Mouse (Mus musculus) neural tube, embryonic 11.5 days (tissue): Measurements from ENCODE around the gene Crb2. TPM values are rescaled to one million over a fixed set of nuclear protein-coding genes. Genes with fewer than 3 reads are reported as not detected.
A peak's percentile ranks its signal among the peaks of the same experiment; 100 is the strongest.

Source experiments
- ATAC-seq: fragments of 200-750 bp; cut with Nextera tagmentation; 2 replicates; pipeline ENCODE4 v1.8.0; 2017; ENCODE audit warnings: moderate number of reproducible peaks, mild to moderate bottlenecking, moderate TSS enrichment, moderate library complexity; ENCODE audit not compliant: insufficient read depth, low FRiP score, low TSS enrichment
- DNase-seq: peaks from one replicate; pipeline ENCODE4 v3.0.0-alpha.2; 2015; ENCODE audit warnings: low spot score
- H3K27ac ChIP-seq: fragments of 300-500 bp; sonication (generic); 2 replicates; pipeline ENCODE4 v1.5.1; 2014; ENCODE audit warnings: low read depth, mild to moderate bottlenecking, low read length
- H3K27me3 ChIP-seq: fragments of 300-500 bp; sonication (generic); 2 replicates; pipeline ENCODE4 v1.6.1; 2014; ENCODE audit warnings: mild to moderate bottlenecking, low read length, mixed read lengths; ENCODE audit not compliant: control insufficient read depth, insufficient read depth
- H3K36me3 ChIP-seq: fragments of 300-500 bp; sonication (generic); 2 replicates; pipeline ENCODE4 v1.6.1; 2014; ENCODE audit warnings: mild to moderate bottlenecking, low read length, moderate library complexity, mixed read lengths; ENCODE audit not compliant: control insufficient read depth, insufficient read depth
- H3K4me1 ChIP-seq: fragments of 300-500 bp; sonication (generic); 2 replicates; pipeline ENCODE4 v1.6.1; 2014; ENCODE audit warnings: low read length, mixed read lengths; ENCODE audit not compliant: control insufficient read depth, insufficient read depth
- H3K4me2 ChIP-seq: fragments of 300-500 bp; sonication (generic); 2 replicates; pipeline ENCODE4 v1.6.1; 2014; ENCODE audit warnings: low read depth, mild to moderate bottlenecking, moderate library complexity
- H3K4me3 ChIP-seq: fragments of 300-500 bp; sonication (generic); 2 replicates; pipeline ENCODE4 v1.5.1; 2014; ENCODE audit warnings: low read depth, low read length
- H3K9ac ChIP-seq: fragments of 300-500 bp; sonication (generic); 2 replicates; pipeline ENCODE4 v1.6.1; 2014; ENCODE audit warnings: mild to moderate bottlenecking, low read length
- H3K9me3 ChIP-seq: fragments of 300-500 bp; sonication (generic); 2 replicates; pipeline ENCODE4 v1.6.1; 2016; ENCODE audit warnings: low read length; ENCODE audit not compliant: control insufficient read depth
- WGBS: fragments of 180-500 bp; shearing (Covaris S2); extraction: QIAGEN DNeasy Blood & Tissue Kit; methylation state at CpG from one replicate; pipeline ENCODE4 v1.1.7; 2014; 5-methylcytosine and 5-hydroxymethylcytosine counted together
- polyA plus RNA-seq: library from polyadenylated mRNA; unstranded; fragments of >200 nt; fragmentation: Nextera tagmentation; extraction: Ambion mirVana; gene quantifications from 2 replicates; pipeline ENCODE4 v1.2.1, GENCODE M21; 2014

The Crb2 gene
- polyA plus RNA-seq, 1 experiment from 2014 or later = 8.4 TPM

GRCm38 (mm10) chr2:37774571-37774970, 1.5 kb upstream of the Crb2 start:
- Histone ChIP-seq H3K9me3 (no peaks in the 10 kb centered on the region), H3K4me2 (no peak overlapping the region), H3K36me3 (no peaks in the 10 kb centered on the region), H3K4me1 (peaks cover 37% of the 10 kb centered on the region), H3K9ac (no peak overlapping the region), H3K4me3 (no peak overlapping the region), H3K27me3 (no peaks in the 10 kb centered on the region), H3K27ac (no peak overlapping the region)
- ATAC-seq (no peak), DNase-seq (peak; percentile 85)
- WGBS = 12% methylated on average over 5 of the region's 5 CpGs

DNA sequence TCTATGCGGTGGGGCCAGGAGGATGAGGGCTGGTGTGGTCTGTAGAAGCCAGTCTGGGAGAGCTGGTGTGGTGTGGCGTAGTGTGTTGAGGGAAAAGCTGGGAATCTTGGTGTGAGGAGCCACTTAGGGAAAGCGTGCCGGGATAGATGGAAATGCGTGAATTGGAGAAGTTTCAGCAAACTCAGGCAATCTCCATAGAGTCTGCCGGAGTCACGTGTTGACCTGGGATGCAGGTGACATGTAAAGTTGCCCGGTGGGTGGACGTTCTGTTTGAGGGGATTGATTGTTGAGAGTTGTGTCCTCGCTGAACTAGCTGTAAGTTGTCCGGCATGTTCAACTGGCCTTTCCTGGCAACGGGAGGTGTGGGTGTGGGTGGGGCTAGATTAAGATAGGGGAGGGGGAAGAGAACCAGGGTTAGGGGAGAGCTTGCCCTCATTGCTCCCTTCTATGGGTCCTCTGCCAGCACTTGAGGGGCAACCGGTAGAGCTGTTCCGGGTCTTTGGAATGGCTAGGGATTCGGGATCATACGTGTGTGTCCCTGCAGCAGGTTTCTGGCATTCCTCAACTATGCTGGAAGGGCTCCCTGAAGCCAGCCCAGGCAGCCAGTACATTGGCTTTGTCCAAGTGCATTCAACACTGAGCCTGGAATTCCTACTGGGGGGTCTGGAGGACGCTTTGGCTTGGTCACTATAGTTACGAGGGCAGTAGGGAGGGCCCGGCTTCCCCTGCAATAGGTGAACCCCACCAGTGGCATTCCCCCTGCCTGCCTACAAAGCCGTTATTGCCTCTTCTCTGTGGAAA, 762 bp downstream of the Crb2 start:
- ATAC-seq (no peak), DNase-seq (no peak)
- Histone ChIP-seq H3K36me3 (no peaks in the 10 kb centered on the region), H3K27ac (peak overlapping the region; percentile 49; the same call in 1 of the 2 replicates), H3K4me3 (peak overlapping the region; percentile 53), H3K4me1 (peaks cover 54% of the 10 kb centered on the region), H3K27me3 (no peaks in the 10 kb centered on the region), H3K9me3 (no peaks in the 10 kb centered on the region), H3K4me2 (peak overlapping the region; percentile 68), H3K9ac (peak overlapping the region; percentile 71)
- WGBS = 4% methylated on average over 20 of the region's 20 CpGs

GRCm38 (mm10) chr2:37777958-37778720, 2.1 kb downstream of the Crb2 start:
- H3K9me3 ChIP-seq = no peaks in the 10 kb centered on the region
- H3K36me3 ChIP-seq = peaks cover 1% of the 10 kb centered on the region; the same call in 1 of the 2 replicates
- peak overlapping the region; percentile 53 for H3K4me3 ChIP-seq
- H3K27me3 ChIP-seq = no peaks in the 10 kb centered on the region
- peak overlapping the region; percentile 65 for H3K27ac ChIP-seq
- H3K4me2 ChIP-seq = peak overlapping the region; percentile 68
- ATAC-seq (peak; percentile 83), DNase-seq (peak; percentile 82)
- WGBS = 19% methylated on average over 10 of the region's 10 CpGs
- H3K9ac ChIP-seq = peak overlapping the region; percentile 35
- H3K4me1 ChIP-seq = peaks cover 55% of the 10 kb centered on the region

- Histone ChIP-seq H3K4me1 (peaks cover 55% of the 10 kb centered on the region), H3K27ac (peak overlapping the region; percentile 23; the same call in 1 of the 2 replicates), H3K27me3 (no peaks in the 10 kb centered on the region), H3K4me2 (peak overlapping the region; percentile 41), H3K4me3 (peak overlapping the region; percentile 11), H3K9ac (peak overlapping the region; percentile 29; the same call in 1 of the 2 replicates), H3K36me3 (peaks cover 2% of the 10 kb centered on the region; the same call in 1 of the 2 replicates), H3K9me3 (no peaks in the 10 kb centered on the region)
- ATAC-seq = no peak
- peak; percentile 79 for DNase-seq
- 2% methylated on average over 14 of the region's 14 CpGs for WGBS
Observed at GRCm38 (mm10) chr2:37780270-37780929, 4.4 kb downstream of the Crb2 start.

- peaks cover 2% of the 10 kb centered on the region; the same call in 1 of the 2 replicates for H3K36me3 ChIP-seq
- DNase-seq (no peak), ATAC-seq (no peak)
- no peak overlapping the region for H3K4me3 ChIP-seq
- H3K27ac ChIP-seq = no peak overlapping the region
- H3K4me2 ChIP-seq = no peak overlapping the region
- H3K9me3 ChIP-seq = no peaks in the 10 kb centered on the region
- H3K27me3 ChIP-seq = no peaks in the 10 kb centered on the region
- 17% methylated on average over 3 of the region's 3 CpGs for WGBS
- H3K4me1 ChIP-seq = peaks cover 52% of the 10 kb centered on the region
- no peak overlapping the region for H3K9ac ChIP-seq
Observed at GRCm38 (mm10) chr2:37781421-37781820, 5.4 kb downstream of the Crb2 start.

GRCm38 (mm10) chr2:37782002-37782401, 6.0 kb downstream of the Crb2 start:
- Histone ChIP-seq H3K4me3 (no peak overlapping the region), H3K4me1 (peaks cover 48% of the 10 kb centered on the region), H3K36me3 (peaks cover 2% of the 10 kb centered on the region; the same call in 1 of the 2 replicates), H3K27ac (no peak overlapping the region), H3K27me3 (no peaks in the 10 kb centered on the region), H3K4me2 (no peak overlapping the region), H3K9ac (no peak overlapping the region), H3K9me3 (no peaks in the 10 kb centered on the region)
- DNase-seq (no peak), ATAC-seq (no peak)
- 11% methylated on average over 7 of the region's 7 CpGs for WGBS

- H3K4me2 ChIP-seq = no peak overlapping the region
- peaks cover 2% of the 10 kb centered on the region; the same call in 1 of the 2 replicates for H3K36me3 ChIP-seq
- 71% methylated on average over 5 of the region's 5 CpGs for WGBS
- no peak for ATAC-seq
- no peak for DNase-seq
- peaks cover 26% of the 10 kb centered on the region for H3K4me1 ChIP-seq
- no peaks in the 10 kb centered on the region for H3K27me3 ChIP-seq
- H3K9me3 ChIP-seq = no peaks in the 10 kb centered on the region
- no peak overlapping the region for H3K27ac ChIP-seq
- no peak overlapping the region for H3K4me3 ChIP-seq
- no peak overlapping the region for H3K9ac ChIP-seq
Observed at GRCm38 (mm10) chr2:37784473-37784872, 8.4 kb downstream of the Crb2 start.

GRCm38 (mm10) chr2:37786461-37786860, 10.4 kb downstream of the Crb2 start:
- no peak overlapping the region for H3K27ac ChIP-seq
- H3K4me2 ChIP-seq = peak overlapping the region; percentile 22
- peaks cover 4% of the 10 kb centered on the region; the same call in 1 of the 2 replicates for H3K36me3 ChIP-seq
- 0 out of 2 replicates have a peak overlapping the region, but pooled peaks have one; percentile 10 for H3K4me3 ChIP-seq
- H3K9me3 ChIP-seq = no peaks in the 10 kb centered on the region
- no peak for DNase-seq
- H3K27me3 ChIP-seq = no peaks in the 10 kb centered on the region
- no peak overlapping the region for H3K9ac ChIP-seq
- 34% methylated on average over 43 of the region's 52 CpGs for WGBS
- peaks cover 9% of the 10 kb centered on the region; the same call in 1 of the 2 replicates for H3K4me1 ChIP-seq
- no peak for ATAC-seq
